Mouse (Mus musculus): ENCODE measurements around the gene Psmb6. TPM values are rescaled to one million over a fixed set of nuclear protein-coding genes. Genes with fewer than 3 reads are reported as not detected.
A peak's percentile ranks its signal among the peaks of the same experiment; 100 is the strongest.

The Psmb6 gene
- polyA plus RNA-seq (2015; fragmentation: Nextera tagmentation; extraction: Ambion mirVana): 763 and 792 TPM in 2 replicates

DNA sequence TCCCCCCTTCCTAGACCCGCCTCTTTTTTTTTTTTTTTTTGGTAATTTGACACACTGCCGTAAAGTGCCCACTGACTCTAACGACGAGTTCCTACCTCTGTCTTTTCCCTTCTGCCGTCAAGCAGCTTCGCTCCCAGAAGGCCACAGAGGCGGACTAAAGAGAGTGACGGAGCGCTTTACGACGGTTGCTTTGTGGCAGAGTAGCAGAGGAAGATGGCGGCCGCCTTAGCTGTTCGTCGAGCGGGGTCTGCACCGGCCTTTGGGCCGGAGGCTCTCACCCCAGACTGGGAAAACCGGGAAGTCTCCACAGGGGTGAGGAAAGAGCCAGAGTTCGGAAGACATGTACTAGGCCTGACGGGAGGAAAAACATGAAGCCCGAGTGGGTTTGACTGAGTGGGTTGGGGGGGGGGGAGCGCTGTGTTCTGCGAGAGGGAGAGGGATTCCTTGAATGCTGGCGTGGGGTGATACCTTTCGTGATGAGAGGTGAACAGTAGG lies at the start of gene Psmb6:
Gene Psmb6, plus strand, starts transcription at position 184 of the 495 bp plus-strand sequence.
- peak within 1 kb of the TSS; percentile 62 for H3K9ac ChIP-seq
- under 1% methylated on average over 25 of the region's 26 CpGs for WGBS
- H3K36me3 ChIP-seq: peaks cover 22% of the 10 kb centered on the region
- ATAC-seq (ENCODE audit: low FRiP score, low read depth): peak; percentile 96
- peak within 1 kb of the TSS; percentile 71 for H3K27ac ChIP-seq (replicated peaks)
- H3K4me3 ChIP-seq: peak within 1 kb of the TSS; percentile 75
- no peaks in the 10 kb centered on the region for H3K27me3 ChIP-seq
- peaks cover 20% of the 10 kb centered on the region for H3K4me1 ChIP-seq (replicated peaks)
- peak within 1 kb of the TSS; percentile 93 for H3K4me2 ChIP-seq
- no peaks in the 10 kb centered on the region for H3K9me3 ChIP-seq

DNA sequence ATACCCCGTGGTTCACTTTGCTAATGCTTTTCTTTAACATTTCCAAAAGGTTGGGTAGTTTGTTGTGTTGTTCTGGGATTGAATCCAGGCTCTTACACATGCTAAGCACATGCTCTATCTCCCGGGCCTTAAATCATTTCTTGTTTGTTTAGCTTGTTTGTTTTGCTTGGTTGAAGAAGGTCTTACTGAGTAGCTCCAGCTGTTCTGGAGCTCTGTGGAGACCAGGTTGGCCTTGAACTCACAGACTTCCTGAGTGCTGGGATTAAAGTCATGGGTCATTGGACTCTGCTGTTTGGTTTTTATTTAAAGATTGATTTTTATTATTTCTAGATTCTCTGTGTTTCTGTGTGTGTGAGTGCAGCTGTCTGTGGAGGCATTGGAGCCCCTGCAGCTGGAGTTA lies 39.7 kb upstream of the Psmb6 start:
- 70% methylated on average over 2 of the region's 2 CpGs for WGBS
- no peak overlapping the region for H3K4me3 ChIP-seq
- H3K4me1 ChIP-seq (replicated peaks): no peaks in the 10 kb centered on the region
- H3K4me2 ChIP-seq: no peak overlapping the region
- H3K9me3 ChIP-seq: no peaks in the 10 kb centered on the region
- H3K27ac ChIP-seq (replicated peaks): no peak overlapping the region
- ATAC-seq (ENCODE audit: low FRiP score, low read depth): no peak
- no peaks in the 10 kb centered on the region for H3K27me3 ChIP-seq
- H3K36me3 ChIP-seq: no peaks in the 10 kb centered on the region
- no peak overlapping the region for H3K9ac ChIP-seq

DNA sequence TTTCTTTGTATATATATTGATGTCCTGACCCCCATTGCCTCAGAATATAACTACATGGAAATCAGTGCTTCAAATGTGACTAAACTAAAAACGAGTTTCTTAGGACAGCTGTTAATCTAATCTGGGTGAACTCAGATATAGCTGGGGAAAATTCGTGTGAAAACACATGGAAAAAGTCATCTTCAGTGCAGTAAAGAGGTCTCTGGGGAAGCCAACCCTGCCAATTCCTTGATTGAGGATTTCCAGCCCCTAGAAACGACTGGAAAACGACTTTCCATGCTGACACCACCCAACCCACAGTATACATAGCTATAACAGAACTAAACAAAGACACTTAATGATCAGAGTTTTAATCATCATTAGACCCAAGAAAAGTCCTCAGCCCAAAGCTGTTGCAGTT lies 37.4 kb upstream of the Psmb6 start:
- Histone ChIP-seq H3K9me3 (no peaks in the 10 kb centered on the region), H3K27me3 (no peaks in the 10 kb centered on the region), H3K4me1 (replicated peaks) (no peaks in the 10 kb centered on the region), H3K4me3 (no peak overlapping the region), H3K9ac (no peak overlapping the region), H3K4me2 (no peak overlapping the region), H3K27ac (replicated peaks) (no peak overlapping the region), H3K36me3 (no peaks in the 10 kb centered on the region)
- WGBS: 52% methylated on average over 4 of the region's 4 CpGs
- ATAC-seq (ENCODE audit: low FRiP score, low read depth): no peak

DNA sequence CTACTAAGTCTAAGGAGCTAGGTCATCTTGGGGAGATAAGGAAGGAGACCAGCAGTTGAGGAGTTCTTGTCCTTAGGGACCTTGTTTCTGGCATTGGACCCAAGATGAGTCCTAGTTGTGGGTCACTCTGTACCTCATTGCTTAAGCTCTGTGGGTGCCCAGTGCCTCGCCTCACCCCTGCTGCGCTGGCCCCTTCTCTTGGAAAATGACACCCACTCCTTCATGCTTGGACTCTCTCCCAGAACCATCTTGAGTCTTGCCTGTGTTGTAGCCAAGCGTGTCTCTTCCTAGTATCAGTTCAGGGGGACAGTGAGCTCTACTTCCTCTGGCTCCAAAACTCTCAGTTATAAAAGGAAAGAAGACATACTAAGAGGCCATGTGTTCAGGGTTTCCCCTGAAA lies 36.0 kb upstream of the Psmb6 start:
- ATAC-seq (ENCODE audit: low FRiP score, low read depth): no peak
- Histone ChIP-seq H3K27me3 (no peaks in the 10 kb centered on the region), H3K4me2 (no peak overlapping the region), H3K4me3 (no peak overlapping the region), H3K9me3 (no peaks in the 10 kb centered on the region), H3K27ac (replicated peaks) (no peak overlapping the region), H3K4me1 (replicated peaks) (no peaks in the 10 kb centered on the region), H3K9ac (no peak overlapping the region), H3K36me3 (no peaks in the 10 kb centered on the region)
- 86% methylated on average over 3 of the region's 3 CpGs for WGBS

DNA sequence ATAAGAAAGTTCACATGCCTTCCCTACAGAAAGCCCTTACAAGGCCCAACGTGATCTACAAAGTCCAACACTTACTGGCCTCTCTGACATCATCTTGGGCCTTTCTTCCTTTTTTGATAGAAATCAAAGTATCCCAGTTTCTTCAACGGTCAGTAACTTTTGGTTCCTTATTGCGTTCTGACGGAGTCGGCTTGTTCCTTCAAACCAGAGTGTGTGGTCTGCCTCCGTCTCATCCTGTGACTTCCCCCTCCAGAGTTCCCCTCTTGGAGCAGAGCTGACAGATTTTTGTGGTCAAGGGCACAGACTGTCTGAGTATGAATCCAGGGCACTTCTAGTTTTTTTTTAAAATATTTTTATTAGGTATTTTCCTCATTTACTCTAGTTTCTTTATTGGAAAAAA lies 35.5 kb upstream of the Psmb6 start:
- Histone ChIP-seq H3K27me3 (no peaks in the 10 kb centered on the region), H3K9ac (no peak overlapping the region), H3K4me3 (no peak overlapping the region), H3K27ac (replicated peaks) (no peak overlapping the region), H3K4me1 (replicated peaks) (no peaks in the 10 kb centered on the region), H3K36me3 (no peaks in the 10 kb centered on the region), H3K9me3 (no peaks in the 10 kb centered on the region), H3K4me2 (no peak overlapping the region)
- 90% methylated on average over 6 of the region's 6 CpGs for WGBS
- no peak for ATAC-seq (ENCODE audit: low FRiP score, low read depth)

DNA sequence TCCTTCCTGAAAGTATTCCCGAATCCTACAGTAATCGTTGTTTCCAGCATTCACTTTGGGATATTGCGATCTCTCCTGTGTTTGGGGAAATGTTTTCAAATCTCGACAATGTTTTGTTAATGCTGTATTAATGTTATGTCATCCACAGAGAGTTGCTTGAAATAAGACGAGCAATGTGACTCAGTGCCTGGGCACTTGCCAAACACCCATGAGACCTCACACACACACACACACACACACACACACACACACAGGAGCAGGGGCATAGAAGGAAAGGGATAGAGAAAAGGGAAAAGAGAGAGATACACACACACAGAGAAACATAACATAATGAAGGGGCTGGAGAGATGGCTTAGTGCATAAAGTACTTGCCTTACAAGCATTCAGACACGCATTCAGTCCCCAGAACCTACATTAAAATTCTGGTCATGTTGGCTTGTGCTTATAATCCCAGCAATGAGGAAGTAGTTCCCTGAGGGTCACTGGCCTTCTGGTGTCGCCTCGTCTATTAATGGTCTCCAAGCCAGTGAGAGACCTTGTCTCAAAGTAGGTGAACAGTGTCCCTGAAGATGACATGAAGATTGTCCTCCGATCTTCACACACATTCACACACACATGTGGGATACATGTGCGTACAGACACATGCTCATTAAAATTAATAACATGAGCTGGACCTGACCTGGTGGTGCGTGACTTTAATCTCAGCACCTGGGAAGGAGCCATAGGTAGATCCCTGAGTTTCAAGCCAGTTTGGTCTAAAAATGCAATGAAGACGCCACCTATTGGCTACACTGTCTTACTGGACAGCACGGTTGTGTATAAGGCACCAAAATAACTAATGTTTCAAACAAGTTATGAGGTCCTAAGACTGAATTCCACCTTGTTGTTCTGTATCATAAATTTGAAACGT lies 25.3 kb upstream of the Psmb6 start:
- no peak overlapping the region for H3K4me2 ChIP-seq

DNA sequence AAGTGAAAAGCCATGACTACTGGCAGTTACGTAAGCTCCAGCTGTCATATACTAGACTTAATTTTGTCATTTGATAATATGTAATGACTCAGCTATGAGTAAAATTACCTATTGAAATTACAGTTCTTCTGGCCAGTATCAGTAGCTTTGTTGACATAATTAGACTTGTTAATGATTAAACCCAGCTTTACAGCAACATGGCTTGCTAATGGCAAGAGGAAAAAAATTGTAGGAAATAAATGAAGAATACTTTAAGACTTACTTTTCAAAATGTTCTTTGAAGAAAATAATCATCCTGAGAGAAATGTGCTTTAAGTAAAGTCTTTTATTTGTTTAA lies 24.7 kb upstream of the Psmb6 start:
- Histone ChIP-seq H3K9ac (no peak overlapping the region), H3K36me3 (no peaks in the 10 kb centered on the region), H3K4me3 (no peak overlapping the region), H3K27me3 (no peaks in the 10 kb centered on the region), H3K4me1 (replicated peaks) (no peaks in the 10 kb centered on the region), H3K4me2 (no peak overlapping the region), H3K9me3 (no peaks in the 10 kb centered on the region), H3K27ac (replicated peaks) (no peak overlapping the region)
- no peak for ATAC-seq (ENCODE audit: low FRiP score, low read depth)
- WGBS: 95% methylated on average over 1 of the region's 1 CpGs

More for the DNA sequence above, 25.3 kb upstream of the Psmb6 start:
- Histone ChIP-seq H3K4me1 (replicated peaks) (no peaks in the 10 kb centered on the region), H3K27ac (replicated peaks) (no peak overlapping the region), H3K36me3 (no peaks in the 10 kb centered on the region), H3K9me3 (no peaks in the 10 kb centered on the region), H3K4me3 (no peak overlapping the region), H3K27me3 (no peaks in the 10 kb centered on the region), H3K9ac (no peak overlapping the region)
- no peak for ATAC-seq (ENCODE audit: low FRiP score, low read depth)
- WGBS: 69% methylated on average over 14 of the region's 14 CpGs

DNA sequence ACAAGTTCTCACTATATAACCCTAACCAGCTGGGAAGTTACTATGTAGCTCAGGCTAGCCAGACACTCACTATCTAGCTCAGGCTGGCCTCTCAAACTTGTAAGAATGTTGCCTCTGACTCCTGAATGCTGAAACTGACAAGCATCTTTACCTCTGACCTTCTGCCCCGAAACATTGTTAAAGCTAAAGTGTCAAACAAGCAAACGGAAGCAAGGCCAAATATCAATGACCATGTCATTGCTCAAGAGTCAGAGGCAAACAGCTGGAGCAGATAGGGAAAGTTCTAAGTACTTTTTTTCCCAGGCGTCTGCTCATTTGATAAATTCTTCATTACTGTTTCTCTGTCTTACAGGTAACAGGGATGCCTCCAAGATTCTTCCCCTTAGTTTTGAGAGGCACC lies 23.1 kb upstream of the Psmb6 start:
- H3K27ac ChIP-seq (replicated peaks): no peak overlapping the region
- no peak overlapping the region for H3K4me3 ChIP-seq
- H3K9ac ChIP-seq: no peak overlapping the region
- ATAC-seq (ENCODE audit: low FRiP score, low read depth): no peak
- H3K27me3 ChIP-seq: no peaks in the 10 kb centered on the region
- no peak overlapping the region for H3K4me2 ChIP-seq
- 76% methylated on average over 3 of the region's 3 CpGs for WGBS
- no peaks in the 10 kb centered on the region for H3K36me3 ChIP-seq
- no peaks in the 10 kb centered on the region for H3K9me3 ChIP-seq
- no peaks in the 10 kb centered on the region for H3K4me1 ChIP-seq (replicated peaks)

DNA sequence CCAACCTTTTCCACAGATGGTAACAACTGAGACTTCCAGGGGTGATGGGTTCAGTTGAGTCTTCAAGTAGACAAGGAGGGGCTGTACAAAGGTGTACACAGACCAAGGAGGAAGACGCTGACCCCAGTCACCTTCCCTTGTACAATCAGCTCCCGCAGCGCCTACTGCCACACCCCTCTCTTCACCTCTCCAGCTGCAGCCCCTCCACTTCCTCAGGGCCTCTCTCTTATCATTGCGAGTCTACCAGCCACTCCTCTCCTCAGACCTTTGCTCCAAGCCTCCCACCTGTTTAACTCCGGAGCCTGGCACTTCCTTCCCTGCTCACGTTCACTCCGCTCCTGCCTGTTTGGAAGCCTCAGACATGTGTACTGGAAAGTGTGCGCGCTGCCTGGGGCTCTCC lies 20.2 kb upstream of the Psmb6 start, which contains the start of gene Tm4sf5:
Gene Tm4sf5, plus strand, starts transcription at position 275 of the 400 bp plus-strand sequence.
- no peak for ATAC-seq (ENCODE audit: low FRiP score, low read depth)
- no peaks in the 10 kb centered on the region for H3K9me3 ChIP-seq
- no peaks in the 10 kb centered on the region for H3K36me3 ChIP-seq
- H3K4me3 ChIP-seq: no peak within 1 kb of the TSS
- no peak within 1 kb of the TSS for H3K4me2 ChIP-seq
- H3K9ac ChIP-seq: no peak within 1 kb of the TSS
- no peaks in the 10 kb centered on the region for H3K27me3 ChIP-seq
- WGBS: 83% methylated on average over 9 of the region's 9 CpGs
- H3K4me1 ChIP-seq (replicated peaks): peaks cover 6% of the 10 kb centered on the region
- no peak within 1 kb of the TSS for H3K27ac ChIP-seq (replicated peaks)

DNA sequence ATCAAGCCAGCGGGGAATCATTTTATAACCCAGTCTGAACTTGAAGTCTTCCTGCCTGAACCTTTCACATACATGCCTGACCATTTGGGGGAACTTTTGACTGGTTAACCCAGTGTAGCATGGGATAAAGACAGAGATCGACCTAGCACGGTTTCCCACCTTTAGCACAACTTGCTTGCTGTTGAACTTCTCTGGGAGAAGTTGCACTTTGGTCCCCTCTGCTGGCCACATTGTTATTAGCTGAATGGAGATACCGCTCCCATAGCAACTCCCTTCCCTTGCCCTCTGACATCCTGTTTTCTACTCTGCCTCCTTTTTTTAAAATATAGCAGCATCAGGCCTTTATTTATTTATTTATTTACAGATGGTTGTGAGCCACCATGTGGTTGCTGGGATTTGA lies 18.8 kb upstream of the Psmb6 start:
- ATAC-seq (ENCODE audit: low FRiP score, low read depth): no peak
- Histone ChIP-seq H3K9me3 (no peaks in the 10 kb centered on the region), H3K4me1 (replicated peaks) (peaks cover 10% of the 10 kb centered on the region), H3K9ac (no peak overlapping the region), H3K36me3 (no peaks in the 10 kb centered on the region), H3K4me2 (no peak overlapping the region), H3K27ac (replicated peaks) (no peak overlapping the region), H3K4me3 (no peak overlapping the region), H3K27me3 (no peaks in the 10 kb centered on the region)
- 24% methylated on average over 4 of the region's 4 CpGs for WGBS

DNA sequence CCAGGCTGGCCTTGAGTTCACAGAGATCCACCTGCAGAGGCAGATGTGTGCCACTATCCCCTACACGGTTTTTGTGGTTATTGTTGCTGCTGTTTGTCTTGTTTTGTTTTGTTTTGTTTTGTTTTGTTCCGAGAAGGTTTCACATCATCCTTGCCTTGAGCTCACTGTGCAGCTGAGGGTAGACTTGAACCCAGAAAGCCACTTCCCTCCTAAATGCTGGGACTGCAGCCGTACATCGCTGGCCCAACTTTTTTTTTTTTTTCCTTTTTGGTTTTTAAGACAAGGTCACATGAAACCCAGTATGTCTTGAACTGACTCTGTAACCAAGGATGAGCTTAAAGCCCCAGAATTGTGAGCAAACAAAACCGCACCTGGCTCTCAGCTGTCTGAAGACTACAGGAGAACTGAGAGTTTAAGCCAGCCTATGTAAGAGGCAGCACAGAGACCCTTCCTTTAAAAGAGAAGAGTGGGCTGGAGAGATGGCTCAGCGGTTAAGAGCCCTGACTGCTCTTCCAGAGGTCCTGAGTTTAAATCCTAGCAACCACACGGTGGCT lies 18.1 kb upstream of the Psmb6 start:
- Histone ChIP-seq H3K36me3 (no peaks in the 10 kb centered on the region), H3K4me1 (replicated peaks) (peaks cover 10% of the 10 kb centered on the region), H3K27ac (replicated peaks) (no peak overlapping the region), H3K4me2 (no peak overlapping the region), H3K4me3 (no peak overlapping the region), H3K9me3 (no peaks in the 10 kb centered on the region), H3K9ac (no peak overlapping the region), H3K27me3 (no peaks in the 10 kb centered on the region)
- no peak for ATAC-seq (ENCODE audit: low FRiP score, low read depth)
- WGBS: 75% methylated on average over 7 of the region's 7 CpGs

DNA sequence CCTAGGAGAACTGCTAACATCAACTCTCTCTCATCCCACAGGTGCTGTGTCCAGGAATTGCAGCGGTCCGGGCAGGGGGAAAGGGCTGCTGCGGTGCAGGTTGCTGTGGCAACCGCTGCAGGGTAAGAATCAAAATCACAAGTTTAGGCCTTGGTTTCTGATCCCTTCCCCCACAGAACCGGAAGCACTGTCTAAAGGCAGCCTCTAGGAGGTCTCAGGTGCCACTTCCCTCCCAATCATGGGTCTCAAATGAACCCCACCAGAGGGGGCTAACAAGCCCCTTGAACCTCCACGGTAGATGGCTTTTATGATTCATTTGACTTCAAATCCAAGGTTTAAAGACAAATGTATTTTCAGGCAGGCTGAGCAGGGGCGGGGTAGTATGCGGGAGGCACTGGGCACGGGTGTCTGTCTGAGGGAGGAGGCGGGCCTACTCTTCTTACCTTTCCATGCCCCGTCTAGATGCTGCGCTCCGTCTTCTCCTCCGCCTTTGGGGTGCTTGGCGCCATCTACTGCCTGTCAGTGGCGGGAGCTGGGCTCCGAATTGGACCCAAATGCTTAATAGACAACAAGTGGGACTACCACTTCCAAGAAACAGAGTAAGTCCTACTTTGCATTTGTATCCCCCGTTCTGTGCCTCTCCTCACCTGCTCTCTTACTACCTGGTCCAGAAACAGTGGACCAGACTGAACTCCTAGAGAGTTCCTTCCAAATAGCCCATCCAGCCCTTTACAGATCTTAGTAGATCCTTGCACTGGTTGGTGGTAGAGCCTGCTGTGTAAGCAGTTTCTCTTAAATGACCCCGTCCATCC lies 15.2 kb upstream of the Psmb6 start:
- peak; percentile 83 for ATAC-seq (ENCODE audit: low FRiP score, low read depth)
- H3K27me3 ChIP-seq: no peaks in the 10 kb centered on the region
- no peaks in the 10 kb centered on the region for H3K9me3 ChIP-seq
- peak overlapping the region; percentile 55 for H3K4me2 ChIP-seq
- peak overlapping the region; percentile 18 for H3K4me3 ChIP-seq
- peaks cover 10% of the 10 kb centered on the region for H3K4me1 ChIP-seq (replicated peaks)
- no peak overlapping the region for H3K27ac ChIP-seq (replicated peaks)
- 0 out of 2 replicates have a peak overlapping the region, but pooled peaks have one; percentile 13 for H3K9ac ChIP-seq
- no peaks in the 10 kb centered on the region for H3K36me3 ChIP-seq
- 6% methylated on average over 19 of the region's 19 CpGs for WGBS
